Mouse (Mus musculus) small intestine, adult 2 months (tissue): ENCODE measurements around the gene Ckap4.

Source experiments
- CTCF ChIP-seq: fragments of 200-500 bp; IDR thresholded peaks from 2 replicates; pipeline ENCODE4 v1.5.1; 2012; ENCODE audit warnings: low read depth, mild to moderate bottlenecking, control low read depth, inconsistent platforms, low read length, moderate library complexity, mixed read lengths; ENCODE audit not compliant: insufficient replicate concordance, insufficient read length; ENCODE audit errors: extremely low read depth
- POLR2A ChIP-seq: fragments of 200-500 bp; IDR thresholded peaks from 2 replicates; pipeline ENCODE4 v1.6.1; 2012; ENCODE audit warnings: low read depth, mild to moderate bottlenecking, control low read depth, inconsistent platforms, low read length, moderate library complexity

- no peak for TF ChIP-seq CTCF
- TF ChIP-seq POLR2A, result no peak
Observed at GRCm38 (mm10) chr10:84515512-84515950, 18.3 kb downstream of the Ckap4 start.
